Mouse (Mus musculus) limb, embryonic 12.5 days (tissue): ENCODE measurements around the gene Sh2d5. TPM values are rescaled to one million over a fixed set of nuclear protein-coding genes. Genes with fewer than 3 reads are reported as not detected.

Experiments used
- ATAC-seq: fragments of 200-750 bp; cut with Nextera tagmentation; 2 replicates; pipeline ENCODE4 v1.8.0; 2017; ENCODE audit warnings: low read depth, moderate TSS enrichment; ENCODE audit not compliant: insufficient number of reproducible peaks, insufficient read depth, low FRiP score, low TSS enrichment
- H3K27ac ChIP-seq: fragments of 300-500 bp; sonication (generic); 2 replicates; pipeline ENCODE4 v1.5.1; 2016; ENCODE audit warnings: mild to moderate bottlenecking, moderate library complexity
- H3K27me3 ChIP-seq: fragments of 300-500 bp; sonication (generic); 2 replicates; pipeline ENCODE4 v1.6.1; 2016; ENCODE audit warnings: mild to moderate bottlenecking, moderate library complexity
- H3K36me3 ChIP-seq: fragments of 300-500 bp; sonication (generic); 2 replicates; pipeline ENCODE4 v1.6.1; 2016; ENCODE audit warnings: mild to moderate bottlenecking, moderate library complexity
- H3K4me1 ChIP-seq: fragments of 300-500 bp; sonication (generic); replicated peaks from 2 replicates; pipeline ENCODE4 v1.6.1; 2016
- H3K4me2 ChIP-seq: fragments of 300-500 bp; sonication (generic); 2 replicates; pipeline ENCODE4 v1.6.1; 2016; ENCODE audit warnings: mild to moderate bottlenecking, moderate library complexity
- H3K4me3 ChIP-seq: fragments of 300-500 bp; sonication (generic); replicated peaks from 2 replicates; pipeline ENCODE4 v1.5.1; 2016; ENCODE audit warnings: mild to moderate bottlenecking
- H3K9ac ChIP-seq: fragments of 300-500 bp; sonication (generic); replicated peaks from 2 replicates; pipeline ENCODE4 v1.6.1; 2016; ENCODE audit warnings: mild to moderate bottlenecking, moderate library complexity
- H3K9me3 ChIP-seq: fragments of 300-500 bp; sonication (generic); 2 replicates; pipeline ENCODE4 v1.6.1; 2016; ENCODE audit warnings: mild to moderate bottlenecking, moderate library complexity
- WGBS: fragments of 180-500 bp; shearing (Covaris S2); methylation state at CpG from one replicate; pipeline ENCODE4 v1.1.7; 2016; 5-methylcytosine and 5-hydroxymethylcytosine counted together
- polyA plus RNA-seq: library from polyadenylated mRNA; unstranded; fragments of >200 nt; fragmentation: Nextera tagmentation; extraction: Ambion mirVana; gene quantifications from 2 replicates; pipeline ENCODE4 v1.2.1, GENCODE M21; 2016

Gene Sh2d5
- polyA plus RNA-seq, result 0.87 and 1.9 TPM in 2 replicates

- ATAC-seq, result peak; percentile 72
- Histone ChIP-seq H3K4me2 (peak within 1 kb of the TSS; percentile 99), H3K27ac (no peak within 1 kb of the TSS), H3K9ac (peak within 1 kb of the TSS; percentile 47), H3K4me3 (peak within 1 kb of the TSS; percentile 58), H3K36me3 (peaks cover 26% of the 10 kb centered on the region), H3K4me1 (peaks cover 41% of the 10 kb centered on the region), H3K27me3 (peaks cover 63% of the 10 kb centered on the region), H3K9me3 (no peaks in the 10 kb centered on the region)
- WGBS, result under 1% methylated on average over 64 of the region's 74 CpGs
Measured at GRCm38 (mm10) chr4:138250088-138250960, at the start of gene Sh2d5, which contains the start of gene Kif17. Sh2d5 (plus strand) TSS chr4:138250403. Kif17 (plus strand) TSS chr4:138250435.

GRCm38 (mm10) chr4:138200769-138201168, 49.4 kb upstream of the Sh2d5 start:
- H3K27ac ChIP-seq, result no peak overlapping the region
- no peak for ATAC-seq
- peaks cover 95% of the 10 kb centered on the region for H3K36me3 ChIP-seq
- no peaks in the 10 kb centered on the region for H3K9me3 ChIP-seq
- no peak overlapping the region for H3K4me3 ChIP-seq
- H3K4me2 ChIP-seq, result no peak overlapping the region
- WGBS, result 85% methylated on average over 3 of the region's 3 CpGs
- H3K4me1 ChIP-seq, result no peaks in the 10 kb centered on the region
- no peaks in the 10 kb centered on the region for H3K27me3 ChIP-seq
- no peak overlapping the region for H3K9ac ChIP-seq

GRCm38 (mm10) chr4:138201696-138202095, 48.5 kb upstream of the Sh2d5 start:
- no peak overlapping the region for H3K4me3 ChIP-seq
- peaks cover 93% of the 10 kb centered on the region for H3K36me3 ChIP-seq
- H3K27me3 ChIP-seq, result no peaks in the 10 kb centered on the region
- H3K4me1 ChIP-seq, result no peaks in the 10 kb centered on the region
- no peak overlapping the region for H3K27ac ChIP-seq
- WGBS, result 68% methylated on average over 9 of the region's 9 CpGs
- no peak overlapping the region for H3K9ac ChIP-seq
- H3K9me3 ChIP-seq, result no peaks in the 10 kb centered on the region
- no peak overlapping the region for H3K4me2 ChIP-seq
- no peak for ATAC-seq

- Histone ChIP-seq H3K4me1 (no peaks in the 10 kb centered on the region), H3K9ac (no peak overlapping the region), H3K27ac (no peak overlapping the region), H3K27me3 (no peaks in the 10 kb centered on the region), H3K4me2 (no peak overlapping the region), H3K36me3 (peaks cover 46% of the 10 kb centered on the region), H3K4me3 (no peak overlapping the region), H3K9me3 (no peaks in the 10 kb centered on the region)
- ATAC-seq, result no peak
- 90% methylated on average over 5 of the region's 5 CpGs for WGBS
Measured at GRCm38 (mm10) chr4:138210116-138210515, 40.1 kb upstream of the Sh2d5 start.

DNA sequence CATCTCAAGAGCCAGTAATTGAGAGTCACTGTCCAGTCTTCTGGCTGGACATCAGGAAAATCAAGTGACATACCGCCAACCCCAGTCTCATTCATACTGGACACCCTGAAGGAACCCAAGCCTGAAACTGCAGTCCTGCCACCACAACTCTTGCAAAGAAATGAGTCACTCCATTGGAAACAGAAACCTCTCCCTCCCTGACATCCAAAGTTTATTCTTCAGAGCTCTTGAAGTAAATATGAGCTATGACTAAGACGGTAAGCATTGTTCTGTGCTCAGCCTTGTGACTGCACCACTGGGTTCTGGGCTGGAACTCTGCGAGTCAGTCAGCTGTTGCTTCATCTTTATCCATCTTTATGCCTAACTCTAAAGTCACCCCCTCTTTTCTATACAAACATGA, 36.3 kb upstream of the Sh2d5 start:
- no peak for ATAC-seq

GRCm38 (mm10) chr4:138215671-138216199, 34.5 kb upstream of the Sh2d5 start:
- Histone ChIP-seq H3K9ac (peak overlapping the region; percentile 97), H3K4me3 (peak overlapping the region; percentile 100), H3K27ac (peak overlapping the region; percentile 99), H3K4me1 (peaks cover 27% of the 10 kb centered on the region), H3K27me3 (no peaks in the 10 kb centered on the region), H3K9me3 (no peaks in the 10 kb centered on the region), H3K36me3 (peaks cover 14% of the 10 kb centered on the region; the same call in 1 of the 2 replicates), H3K4me2 (peak overlapping the region; percentile 78)
- ATAC-seq, result no peak
- 47% methylated on average over 13 of the region's 13 CpGs for WGBS

More for the DNA sequence above, 36.3 kb upstream of the Sh2d5 start:
- H3K4me3 ChIP-seq, result no peak overlapping the region
- WGBS, result 89% methylated on average over 3 of the region's 3 CpGs
- no peak overlapping the region for H3K4me2 ChIP-seq
- H3K4me1 ChIP-seq, result peaks cover 19% of the 10 kb centered on the region
- H3K9me3 ChIP-seq, result no peaks in the 10 kb centered on the region
- H3K9ac ChIP-seq, result no peak overlapping the region
- no peaks in the 10 kb centered on the region for H3K27me3 ChIP-seq
- peaks cover 20% of the 10 kb centered on the region for H3K36me3 ChIP-seq
- H3K27ac ChIP-seq, result no peak overlapping the region

DNA sequence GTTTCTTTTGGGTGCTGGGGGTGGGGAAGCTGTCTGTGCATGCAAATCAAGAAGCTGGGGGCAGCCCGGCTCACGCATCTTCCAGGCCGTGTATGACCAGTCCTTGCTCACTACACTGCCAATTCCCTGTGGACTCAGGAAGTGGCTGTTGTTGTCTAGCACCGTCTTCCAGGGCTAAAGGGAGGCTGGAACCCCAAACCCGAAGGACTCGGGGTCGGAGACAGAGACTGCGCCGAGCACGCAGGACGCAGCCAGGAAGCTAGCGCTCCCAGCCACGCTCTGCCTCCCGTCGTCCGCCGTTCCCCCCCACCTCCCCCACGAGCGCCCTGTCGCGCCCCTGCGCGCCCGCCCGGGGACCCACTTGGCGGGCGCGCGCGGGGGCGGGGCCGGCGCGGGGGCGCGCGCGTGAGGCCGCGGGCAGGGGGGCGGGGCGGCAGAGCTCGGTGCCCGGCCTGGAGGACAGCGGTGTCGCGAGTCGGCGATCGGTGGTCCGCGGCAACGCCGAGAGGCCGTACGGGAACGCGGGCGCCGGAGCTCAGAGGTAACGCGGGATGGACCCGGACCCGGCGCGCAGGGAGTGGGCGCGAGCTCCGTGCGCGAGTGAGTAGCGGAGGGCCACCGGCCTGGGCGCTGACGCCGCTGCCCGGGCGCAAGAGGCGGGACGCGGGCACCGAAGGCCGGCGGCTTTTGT, 33.9 kb upstream of the Sh2d5 start, which contains the start of gene Hp1bp3:
Hp1bp3 (plus strand) TSS at position 97 of the 691 bp plus-strand sequence.
- H3K4me3 ChIP-seq, result peak within 1 kb of the TSS; percentile 100
- peak within 1 kb of the TSS; percentile 78 for H3K4me2 ChIP-seq
- peak; percentile 68 for ATAC-seq
- WGBS, result under 1% methylated on average over 81 of the region's 84 CpGs
- peaks cover 27% of the 10 kb centered on the region for H3K4me1 ChIP-seq
- H3K27me3 ChIP-seq, result no peaks in the 10 kb centered on the region
- H3K36me3 ChIP-seq, result peaks cover 16% of the 10 kb centered on the region; the same call in 1 of the 2 replicates
- peak within 1 kb of the TSS; percentile 99 for H3K27ac ChIP-seq
- H3K9me3 ChIP-seq, result no peaks in the 10 kb centered on the region
- peak within 1 kb of the TSS; percentile 97 for H3K9ac ChIP-seq

DNA sequence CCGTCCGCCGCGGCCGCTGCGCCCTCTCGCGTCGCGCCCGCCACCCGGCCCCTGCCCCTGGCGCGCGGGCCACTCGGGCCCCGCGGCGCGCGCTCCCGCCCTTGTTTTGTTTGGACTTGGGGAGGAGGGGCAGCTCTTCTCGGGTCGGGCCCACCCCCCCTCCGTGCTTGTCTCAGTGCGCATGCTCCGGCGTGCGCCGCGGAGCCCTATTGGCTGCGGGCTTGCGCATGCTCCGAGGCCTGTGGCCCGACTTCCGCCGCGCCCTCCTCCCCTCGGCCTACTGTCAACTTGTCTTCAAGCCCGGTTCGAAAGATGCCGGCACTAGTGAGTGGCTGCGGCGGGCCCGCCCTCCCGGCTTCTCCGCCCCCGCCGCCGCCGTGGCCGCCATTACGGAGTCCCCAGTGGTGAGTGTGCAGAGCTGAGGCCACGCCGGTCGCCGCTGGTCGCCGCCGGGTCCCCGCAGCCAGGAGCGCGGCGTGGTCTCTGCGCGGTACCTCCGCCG, 33.3 kb upstream of the Sh2d5 start:
- Histone ChIP-seq H3K9me3 (no peaks in the 10 kb centered on the region), H3K27ac (peak overlapping the region; percentile 99), H3K4me3 (peak overlapping the region; percentile 100), H3K4me1 (peaks cover 27% of the 10 kb centered on the region), H3K36me3 (peaks cover 20% of the 10 kb centered on the region), H3K27me3 (no peaks in the 10 kb centered on the region), H3K4me2 (peak overlapping the region; percentile 78), H3K9ac (peak overlapping the region; percentile 97)
- under 1% methylated on average over 59 of the region's 68 CpGs for WGBS
- peak; percentile 92 for ATAC-seq

DNA sequence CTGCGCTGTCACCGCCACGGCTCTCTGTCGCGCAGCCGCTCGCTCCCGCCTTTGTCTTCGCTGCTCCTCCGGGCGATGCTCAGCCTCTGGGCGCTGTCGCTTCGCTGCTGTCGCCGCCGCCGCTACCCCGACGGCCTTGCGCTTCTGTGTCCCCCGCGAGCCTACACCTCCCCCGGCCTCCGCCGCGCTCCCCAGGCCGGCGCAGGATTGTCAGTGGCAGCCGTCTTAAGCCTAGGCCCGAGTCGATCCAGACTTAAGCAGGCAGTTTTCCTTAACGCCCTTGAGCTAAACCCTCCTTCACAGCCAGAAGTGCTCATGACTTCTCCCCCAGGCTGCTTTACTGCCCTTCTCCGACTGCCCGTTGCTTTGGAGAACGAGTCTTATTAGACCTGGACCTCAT, 32.8 kb upstream of the Sh2d5 start:
- Histone ChIP-seq H3K4me1 (peaks cover 27% of the 10 kb centered on the region), H3K36me3 (peaks cover 25% of the 10 kb centered on the region), H3K4me2 (peak overlapping the region; percentile 78), H3K4me3 (peak overlapping the region; percentile 100), H3K27ac (peak overlapping the region; percentile 99), H3K9me3 (no peaks in the 10 kb centered on the region), H3K27me3 (no peaks in the 10 kb centered on the region), H3K9ac (peak overlapping the region; percentile 97)
- WGBS, result under 1% methylated on average over 36 of the region's 36 CpGs
- no peak for ATAC-seq

GRCm38 (mm10) chr4:138217951-138218685, 32.1 kb upstream of the Sh2d5 start:
- Histone ChIP-seq H3K27me3 (no peaks in the 10 kb centered on the region), H3K4me3 (peak overlapping the region; percentile 100), H3K9me3 (no peaks in the 10 kb centered on the region), H3K4me1 (peaks cover 29% of the 10 kb centered on the region), H3K4me2 (peak overlapping the region; percentile 78), H3K9ac (peak overlapping the region; percentile 97), H3K27ac (no peak overlapping the region), H3K36me3 (peaks cover 32% of the 10 kb centered on the region)
- 84% methylated on average over 11 of the region's 11 CpGs for WGBS
- no peak for ATAC-seq
